11 mouse cellular contexts compared by ENCODE assay signal in the genomic region with DNA sequence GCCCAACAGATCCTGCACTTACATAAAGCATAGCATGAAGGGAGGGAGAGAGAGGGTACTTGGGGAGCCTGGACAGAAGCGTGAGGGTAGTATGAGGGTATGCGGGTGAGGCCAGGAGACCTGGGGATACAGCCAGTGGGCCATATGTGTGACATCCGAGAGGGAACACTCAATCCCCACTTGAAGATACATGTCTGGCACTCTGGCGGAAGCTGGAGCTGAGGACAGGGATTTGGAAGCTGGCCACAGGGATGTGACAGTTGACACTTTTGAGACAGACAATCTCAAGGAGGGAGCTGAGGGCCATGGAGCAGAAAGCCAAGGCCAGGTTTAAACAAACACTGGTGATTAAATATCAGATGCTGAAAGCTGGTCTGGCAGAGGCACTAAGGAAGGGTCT.
"Had no signal": no experiment of that assay in that cellular context is flagged by ENCODE, and none has a peak within 500 bp of the region (broad histone marks: within the 10 kb centered on the region; RNA-seq: fewer than 3 reads in every experiment).

No protein-coding gene starts in this region.

- ATAC-seq: liver, postnatal 0 days; midbrain, embryonic 13.5 days had no signal

- H3K9ac ChIP-seq: limb, embryonic 12.5 days; liver, embryonic 13.5 days; liver, postnatal 0 days; midbrain, embryonic 13.5 days had no signal

- H3K9me3 ChIP-seq: limb, embryonic 12.5 days; liver, embryonic 13.5 days; midbrain, embryonic 13.5 days had no signal

- DNase-seq: kidney, postnatal 10 days; kidney, postnatal 4 days; liver; liver, embryonic 13.5 days; liver, postnatal 0 days; lung, postnatal 36 days; right cerebral cortex, postnatal 14 days; thymus, postnatal 36 days had no signal

- H3K36me3 ChIP-seq: limb, embryonic 12.5 days; liver, embryonic 13.5 days; midbrain, embryonic 13.5 days had no signal

- H3K4me3 ChIP-seq: layer of hippocampus, adult 2 months; limb, embryonic 12.5 days; liver, embryonic 13.5 days; midbrain, embryonic 13.5 days had no signal

- H3K4me2 ChIP-seq: limb, embryonic 12.5 days; liver, embryonic 13.5 days; midbrain, embryonic 13.5 days had no signal

- H3K27me3 ChIP-seq: liver, embryonic 13.5 days; midbrain, embryonic 13.5 days had no signal

- H3K4me1 ChIP-seq: liver, embryonic 13.5 days had no signal

- H3K27ac ChIP-seq: layer of hippocampus, adult 2 months; limb, embryonic 12.5 days; liver, embryonic 13.5 days; midbrain, embryonic 13.5 days had no signal
